Mouse (Mus musculus) heart, adult 2 months (tissue): ENCODE data around the gene Hexim2.

ENCODE experiments used
- CTCF ChIP-seq: fragments of 200-600 bp; IDR thresholded peaks from 2 replicates; pipeline ENCODE4 v1.8.1; 2022; ENCODE audit warnings: antibody characterized with exemption, mild to moderate bottlenecking, moderate library complexity
- EP300 ChIP-seq: fragments of 200-500 bp; IDR thresholded peaks from 2 replicates; pipeline ENCODE4 v1.6.1; 2011; ENCODE audit warnings: low read depth, low read length, control low read depth; ENCODE audit not compliant: insufficient read depth
- POLR2A ChIP-seq: fragments of 200-500 bp; IDR thresholded peaks from 2 replicates; pipeline ENCODE4 v1.6.1; 2011; ENCODE audit warnings: mild to moderate bottlenecking, low read depth, low read length, control low read depth; ENCODE audit not compliant: insufficient read depth

DNA sequence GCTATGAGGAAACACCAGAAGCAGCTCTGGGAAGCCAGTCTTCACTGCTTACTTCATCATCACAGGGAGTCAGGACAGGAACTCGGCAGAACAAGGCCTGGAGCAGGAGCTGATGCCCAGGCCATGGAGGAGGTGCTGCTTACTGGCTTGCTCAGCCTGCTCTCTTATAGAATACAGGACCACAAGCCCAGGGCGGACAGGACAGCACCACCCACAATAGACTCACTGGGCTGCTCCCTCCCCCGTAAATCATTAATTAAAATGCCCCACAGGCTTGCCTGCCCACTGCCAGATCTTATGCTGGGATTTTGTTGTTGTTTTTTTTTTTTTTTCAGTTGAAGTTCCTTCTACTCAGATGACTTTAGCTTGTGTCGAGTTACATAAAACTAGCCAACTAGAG, 15.5 kb downstream of the Hexim2 start:
- TF ChIP-seq CTCF: no peak
- no peak for TF ChIP-seq POLR2A
- TF ChIP-seq EP300: no peak
